Mouse (Mus musculus) liver, postnatal 0 days (tissue): ENCODE measurements around the gene Gpbp1.

Source experiments
- CTCF ChIP-seq: sonication (generic); IDR thresholded peaks from 2 replicates; pipeline ENCODE4 v1.5.1; 2016; ENCODE audit warnings: antibody characterized with exemption, low read depth
- EP300 ChIP-seq: IDR thresholded peaks from 2 replicates; pipeline ENCODE4 v1.6.1; 2016; ENCODE audit warnings: antibody characterized with exemption, low read depth, mild to moderate bottlenecking

- TF ChIP-seq CTCF (no peak), EP300 (no peak)
Observed at GRCm38 (mm10) chr13:111518332-111518731, 28.4 kb upstream of the Gpbp1 start.
